Mouse (Mus musculus) retina, postnatal 1 day (tissue): Measurements from ENCODE around the gene Izumo1.
A peak's percentile ranks its signal among the peaks of the same experiment; 100 is the strongest.

Source experiments
- DNase-seq: peaks from one replicate; pipeline ENCODE4 v3.0.0-alpha.2; 2012

Izumo1 gene

DNA sequence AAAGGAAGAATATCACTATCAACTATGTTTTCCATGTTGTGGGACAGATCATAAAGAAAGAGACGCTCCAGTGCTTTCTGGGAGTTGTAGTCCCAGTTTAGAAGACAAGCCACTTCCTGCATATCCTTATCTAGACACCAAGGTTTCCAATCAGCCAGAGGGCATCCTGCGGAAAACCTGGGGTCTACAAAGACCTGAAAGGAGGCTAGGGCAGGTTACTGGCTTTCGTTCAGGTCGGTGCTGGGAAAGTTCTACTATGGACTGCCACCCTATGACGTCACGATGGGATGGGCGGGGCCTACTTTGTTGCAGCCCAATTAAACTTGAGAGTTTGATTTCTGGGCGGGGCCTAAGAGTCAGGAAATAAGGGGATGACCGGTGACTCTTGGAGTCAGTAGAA lies at the start of gene Izumo1:
Gene Izumo1 (plus strand): TSS at position 369 of the 400 bp plus-strand sequence.
- no peak for DNase-seq

DNA sequence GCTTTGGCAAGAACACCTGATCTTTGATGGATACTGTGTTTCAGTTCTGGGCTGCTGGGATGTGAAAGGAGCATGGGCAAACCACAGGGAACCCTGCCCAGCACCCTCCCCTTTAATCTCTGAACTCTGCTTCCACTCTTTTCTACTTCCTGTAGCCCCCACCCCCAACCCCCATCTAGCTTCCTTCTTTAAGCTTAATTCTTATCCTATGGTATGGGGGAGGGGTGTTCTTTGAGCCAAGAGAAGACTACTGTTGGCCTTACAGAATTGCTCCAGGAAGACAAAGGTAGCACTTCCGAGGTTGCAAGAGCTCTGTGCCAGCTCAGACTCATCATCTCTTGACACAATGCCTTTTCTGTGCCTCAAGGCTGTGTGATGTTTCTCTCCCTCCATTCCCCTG lies 49.6 kb upstream of the Izumo1 start:
- DNase-seq, result no peak

DNA sequence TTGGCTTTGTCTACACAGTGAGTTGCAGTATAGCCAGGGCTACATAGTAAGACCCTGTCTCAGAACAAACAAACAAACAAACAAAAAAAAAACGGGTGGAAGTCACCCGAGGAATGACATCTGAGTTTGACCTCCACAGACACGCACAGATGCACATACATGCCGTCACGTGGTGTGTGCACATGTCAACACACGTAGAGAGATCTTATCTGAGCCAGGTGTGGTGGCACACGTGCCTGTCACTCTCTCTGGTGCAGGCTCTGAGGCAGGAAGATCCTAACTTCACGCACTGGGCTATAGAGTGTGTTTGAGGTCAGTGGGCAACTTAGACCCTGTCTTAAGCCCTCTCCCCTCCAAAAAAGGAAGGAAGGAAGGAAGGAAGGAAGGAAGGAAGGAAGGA lies 47.7 kb upstream of the Izumo1 start:
- no peak for DNase-seq

DNA sequence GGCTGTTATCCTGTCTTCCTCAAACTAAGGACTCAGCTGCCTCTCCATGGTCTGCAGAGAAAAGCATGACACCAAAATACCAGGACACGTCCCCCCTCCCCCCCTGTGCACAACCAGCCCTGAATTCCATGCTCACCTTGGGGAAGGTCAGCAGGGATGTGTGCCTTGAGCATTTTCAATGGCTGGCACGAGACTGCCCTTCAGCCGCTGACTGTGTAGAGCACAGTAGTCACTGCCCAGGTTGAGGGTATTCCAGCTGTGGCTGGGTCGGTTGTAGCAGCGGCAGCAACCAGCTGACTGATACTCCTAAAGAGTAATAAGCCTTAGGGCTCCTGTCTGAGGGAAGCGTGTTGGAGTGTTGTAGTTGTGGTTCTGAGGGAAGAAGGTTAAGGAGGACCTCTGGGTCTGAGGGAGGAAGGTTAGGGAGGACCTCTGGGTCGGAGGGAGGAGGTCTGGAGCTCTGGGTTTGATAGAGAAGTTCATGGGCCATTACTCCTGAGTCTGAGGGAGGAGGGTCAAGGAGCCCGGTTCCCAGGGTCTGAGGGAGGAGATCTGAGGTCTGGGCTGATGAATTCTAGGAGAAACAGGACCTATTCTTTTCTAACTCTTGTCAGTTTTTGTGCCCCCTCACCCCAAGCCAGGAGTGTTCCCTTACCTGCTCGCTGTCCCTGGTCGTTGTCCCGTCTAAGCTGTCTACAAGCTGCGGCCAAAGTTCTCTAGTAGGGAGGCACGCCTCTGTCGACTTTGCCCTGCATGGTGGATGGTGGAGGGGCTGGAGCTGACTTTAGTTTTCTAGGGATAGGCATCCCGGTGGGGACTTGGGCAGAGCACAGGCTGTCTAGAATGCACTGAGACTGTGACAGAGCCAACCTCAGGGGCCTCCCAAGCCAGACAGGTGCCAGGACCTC lies 46.9 kb upstream of the Izumo1 start:
- no peak for DNase-seq

DNA sequence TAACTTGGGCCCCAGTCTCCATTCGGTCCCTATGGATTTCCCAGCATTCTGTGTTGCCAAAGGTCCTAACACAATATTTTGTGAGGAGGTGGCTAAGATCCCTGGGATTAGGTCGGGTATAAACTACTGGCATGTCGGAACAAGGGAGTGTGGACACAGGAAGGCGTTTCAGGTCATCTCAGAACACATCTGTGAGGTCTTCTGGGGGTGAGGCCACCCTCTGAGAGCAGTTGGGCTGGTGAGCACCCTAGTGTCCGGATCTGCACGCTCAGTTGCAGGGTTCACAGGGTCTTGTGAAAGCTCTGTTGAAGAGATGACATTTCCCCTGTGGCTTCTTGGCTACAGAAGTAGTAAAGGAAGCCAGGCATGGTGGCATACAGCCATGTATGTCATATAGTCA lies 35.7 kb upstream of the Izumo1 start:
- DNase-seq, result no peak

DNA sequence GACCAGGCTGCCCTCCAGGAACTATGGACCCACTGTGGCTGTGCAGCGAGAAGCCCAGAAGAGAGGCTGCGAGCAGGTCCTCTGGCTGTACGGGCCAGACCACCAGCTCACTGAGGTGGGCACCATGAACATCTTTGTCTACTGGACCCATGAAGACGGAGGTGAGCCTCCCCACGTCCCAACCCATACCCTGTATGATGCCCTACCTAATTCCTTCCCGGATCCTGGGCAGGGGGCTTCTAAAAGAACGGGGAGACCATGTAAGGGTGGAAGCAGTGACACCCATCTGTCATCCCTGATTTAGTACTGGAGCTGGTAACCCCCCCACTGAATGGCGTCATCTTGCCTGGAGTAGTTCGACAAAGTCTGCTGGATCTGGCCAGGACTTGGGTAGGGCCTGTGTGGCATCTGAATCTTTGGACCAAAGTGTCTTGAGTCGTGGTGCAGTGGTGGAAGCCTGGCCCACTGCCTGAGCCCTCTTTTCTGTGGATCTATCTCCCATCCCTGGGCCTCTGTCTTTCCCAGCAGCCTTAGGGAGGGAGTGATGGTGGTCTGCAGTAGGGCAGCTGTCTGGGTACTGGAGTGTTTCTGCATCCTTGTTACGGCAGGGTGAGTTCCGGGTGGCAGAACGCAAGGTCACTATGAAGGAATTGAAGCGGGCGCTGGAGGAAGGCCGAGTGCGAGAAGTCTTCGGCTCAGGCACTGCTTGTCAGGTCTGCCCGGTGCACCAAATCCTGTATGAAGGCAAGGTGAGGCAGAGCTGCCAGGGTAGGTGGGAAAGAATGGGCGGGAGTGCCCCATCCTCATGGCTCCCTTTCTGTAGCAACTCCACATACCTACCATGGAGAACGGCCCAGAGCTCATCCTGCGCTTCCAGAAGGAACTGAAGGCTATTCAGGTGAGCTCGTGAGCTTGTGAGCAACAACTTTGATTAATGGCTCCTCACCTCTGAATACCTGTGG lies 33.7 kb upstream of the Izumo1 start:
- no peak for DNase-seq

DNA sequence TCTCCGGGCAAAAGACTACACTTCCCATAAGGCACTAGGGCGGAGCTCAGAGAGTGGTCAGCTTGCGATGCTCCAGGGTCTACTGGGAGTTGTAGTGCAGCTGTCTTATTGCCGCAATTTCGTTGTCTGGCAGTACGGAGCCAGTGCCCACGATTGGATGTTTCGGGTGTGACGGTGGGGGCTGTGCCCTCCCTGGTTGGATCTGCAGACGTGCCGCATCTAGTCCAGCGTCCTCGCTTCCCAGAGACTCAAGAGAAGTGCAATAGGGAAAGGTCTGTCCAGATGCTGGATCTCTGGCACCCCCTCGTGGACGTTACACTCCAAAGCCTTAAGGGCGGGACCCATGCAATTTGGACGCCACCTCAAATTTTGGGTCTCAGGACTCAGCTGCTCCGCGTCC lies 32.4 kb upstream of the Izumo1 start:
- peak; percentile 98 for DNase-seq

DNA sequence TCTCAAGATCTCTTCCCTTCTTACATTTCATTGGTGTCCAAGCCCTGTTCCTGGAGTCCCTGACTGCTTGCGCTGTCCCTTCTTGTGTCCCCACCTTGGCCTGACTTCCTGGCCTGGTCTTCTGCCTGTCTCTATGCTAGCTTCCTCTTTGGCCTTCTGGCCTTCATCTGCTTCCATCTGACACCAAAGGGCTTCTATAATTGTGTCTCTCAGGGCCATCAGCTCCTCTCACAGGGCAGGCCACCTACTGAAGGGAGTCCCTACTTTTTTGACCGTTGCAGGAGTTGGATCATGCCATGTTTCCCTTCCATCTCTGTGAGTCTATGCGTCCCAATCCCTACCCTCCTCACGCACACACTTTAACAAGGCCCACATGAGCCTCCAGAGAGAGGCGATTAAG lies 31.7 kb upstream of the Izumo1 start:
- no peak for DNase-seq

DNA sequence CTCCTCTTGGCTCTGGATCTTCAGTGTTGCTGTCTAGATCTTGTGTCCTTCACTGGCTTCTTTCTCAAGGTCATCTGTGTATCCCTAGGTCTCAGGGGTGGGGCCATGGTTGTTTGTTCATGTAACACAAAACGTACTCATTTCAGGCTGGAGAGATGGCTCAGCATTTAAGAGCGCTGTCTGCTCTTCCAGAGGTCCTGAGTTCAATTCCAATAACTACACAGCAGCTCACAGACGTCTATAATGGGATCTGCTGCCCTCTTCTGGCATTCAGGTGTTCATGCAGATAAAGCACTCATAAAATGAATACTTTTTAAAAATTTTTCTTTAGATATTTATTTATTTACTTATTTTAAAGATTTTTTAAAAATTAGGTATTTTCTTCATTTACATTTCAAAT lies 30.7 kb upstream of the Izumo1 start:
- DNase-seq, result peak; percentile 25

DNA sequence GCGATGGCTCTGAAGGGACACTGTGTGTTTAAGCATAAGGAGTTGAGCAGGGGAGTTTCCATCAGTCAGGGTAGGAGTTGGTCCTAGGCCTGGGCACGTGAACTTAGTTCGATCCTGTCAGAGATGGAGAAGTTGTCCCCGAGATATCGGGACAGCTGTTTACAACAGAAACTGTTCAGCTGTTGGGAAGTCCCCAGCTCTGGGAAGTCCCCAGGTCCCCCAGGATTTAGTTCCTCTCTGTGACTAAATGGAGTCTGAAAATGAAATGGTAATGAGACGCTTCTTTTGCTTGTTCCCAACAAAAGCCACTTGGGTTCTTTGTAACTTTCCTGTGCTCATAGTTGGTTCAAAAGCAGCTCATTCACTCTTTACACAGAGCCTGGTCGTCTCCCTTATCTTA lies 29.7 kb upstream of the Izumo1 start:
- DNase-seq, result no peak

DNA sequence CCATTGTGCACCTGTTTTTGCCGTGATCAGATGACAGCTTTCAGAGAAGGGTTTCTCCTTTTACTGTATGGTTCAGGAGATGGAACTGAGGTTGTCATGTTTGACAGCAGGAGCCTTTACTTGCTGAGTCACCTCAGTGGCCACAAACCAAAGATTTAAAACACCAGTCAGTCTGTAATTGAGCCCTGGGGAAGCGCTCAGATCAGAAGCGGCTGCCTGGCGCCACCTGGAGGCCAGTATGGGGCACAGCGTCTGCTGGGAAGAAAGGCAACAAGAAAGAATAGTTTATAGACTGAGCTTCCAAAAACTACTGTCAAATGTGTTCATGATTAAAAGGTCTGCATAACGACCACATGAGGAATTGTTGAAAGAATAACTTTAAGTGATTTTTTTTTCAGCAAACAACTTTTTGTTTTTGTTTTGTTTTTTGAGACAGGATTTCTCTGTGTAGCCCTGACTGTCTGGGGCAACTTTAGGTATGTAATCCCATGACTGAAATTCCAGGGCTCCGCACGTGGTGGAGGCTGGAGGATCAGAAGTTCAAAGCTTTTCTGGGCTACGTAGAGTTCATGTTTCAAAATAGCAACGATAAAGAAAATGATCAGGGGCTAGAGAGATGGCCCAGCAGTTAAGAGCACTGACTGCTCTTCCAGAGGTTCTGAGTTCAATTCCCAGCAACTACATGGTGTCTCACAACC lies 28.3 kb upstream of the Izumo1 start:
- DNase-seq, result peak; percentile 76

DNA sequence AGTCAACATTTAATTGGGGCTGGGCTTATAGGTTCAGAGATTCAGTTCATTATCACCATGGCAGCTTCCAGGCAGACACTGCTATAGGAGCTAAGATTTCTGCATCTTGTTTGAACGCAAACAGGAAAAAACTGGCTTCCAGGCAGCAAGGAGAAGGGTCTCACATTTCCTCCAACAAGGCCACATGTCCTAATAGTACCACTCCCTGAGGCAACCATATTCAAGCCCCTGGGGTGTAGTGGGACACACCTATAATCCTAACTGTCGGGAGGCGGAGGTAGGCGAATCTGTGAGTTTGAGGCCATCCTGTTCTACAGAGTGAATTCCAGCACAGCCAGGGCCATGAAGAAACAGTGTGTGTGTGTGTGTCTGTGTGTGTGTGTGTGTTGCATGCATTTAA lies 26.4 kb upstream of the Izumo1 start:
- DNase-seq, result no peak

DNA sequence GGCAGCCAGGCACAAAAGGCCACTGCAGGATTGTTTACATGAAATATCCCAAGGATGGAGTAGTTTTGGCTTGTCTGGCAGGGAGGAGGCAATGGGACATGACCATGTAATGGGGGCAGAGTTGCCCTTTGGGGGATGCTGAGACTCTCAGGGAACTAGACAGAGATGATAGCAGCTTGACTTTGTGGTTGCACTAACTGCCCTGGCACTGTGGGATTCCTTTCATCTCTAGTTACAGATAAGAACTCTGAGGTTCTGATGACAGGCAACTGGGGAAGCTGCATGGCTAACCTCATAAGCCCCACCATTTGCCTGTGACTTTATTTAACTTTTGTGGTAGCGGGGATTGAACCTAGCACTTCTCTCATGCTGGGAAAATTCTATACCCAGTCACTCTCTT lies 25.5 kb upstream of the Izumo1 start:
- DNase-seq, result no peak

DNA sequence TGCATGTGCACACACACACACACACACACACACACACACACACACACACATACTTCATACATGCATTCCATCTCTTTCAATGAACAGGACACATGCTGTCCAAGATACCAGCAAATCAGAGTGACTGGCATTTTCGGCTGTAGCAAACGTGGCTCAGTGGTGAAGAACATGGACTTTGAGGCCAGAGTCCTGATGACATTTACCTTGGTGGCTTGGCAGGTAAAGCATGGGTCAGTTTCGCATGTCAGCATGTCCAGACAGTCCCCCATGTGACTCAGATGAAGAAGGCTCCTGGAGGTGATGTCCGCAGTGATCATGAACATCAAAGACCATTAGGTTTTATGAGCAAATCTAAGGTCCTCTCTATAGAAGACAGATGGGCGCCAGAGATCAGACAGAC lies 24.6 kb upstream of the Izumo1 start:
- no peak for DNase-seq

DNA sequence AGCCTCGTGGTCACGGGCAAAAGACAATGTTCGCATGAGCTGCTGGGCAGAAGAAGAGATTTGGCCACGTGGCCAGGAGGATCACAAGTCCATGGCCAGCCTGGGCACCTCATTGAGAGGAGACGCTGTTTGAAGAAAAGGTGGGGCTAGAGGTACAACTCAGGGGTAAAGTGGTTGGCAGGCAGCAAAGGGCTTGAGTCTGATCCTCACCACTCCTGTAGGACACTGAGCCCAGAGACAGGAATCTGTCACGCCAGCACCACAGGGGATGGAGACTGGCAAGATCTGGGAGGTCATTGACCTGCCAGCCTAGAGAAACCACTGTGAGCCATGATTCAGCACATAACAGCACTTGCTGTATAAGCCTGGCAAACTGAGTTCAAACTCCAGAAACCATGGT lies 24.1 kb upstream of the Izumo1 start:
- DNase-seq, result no peak

DNA sequence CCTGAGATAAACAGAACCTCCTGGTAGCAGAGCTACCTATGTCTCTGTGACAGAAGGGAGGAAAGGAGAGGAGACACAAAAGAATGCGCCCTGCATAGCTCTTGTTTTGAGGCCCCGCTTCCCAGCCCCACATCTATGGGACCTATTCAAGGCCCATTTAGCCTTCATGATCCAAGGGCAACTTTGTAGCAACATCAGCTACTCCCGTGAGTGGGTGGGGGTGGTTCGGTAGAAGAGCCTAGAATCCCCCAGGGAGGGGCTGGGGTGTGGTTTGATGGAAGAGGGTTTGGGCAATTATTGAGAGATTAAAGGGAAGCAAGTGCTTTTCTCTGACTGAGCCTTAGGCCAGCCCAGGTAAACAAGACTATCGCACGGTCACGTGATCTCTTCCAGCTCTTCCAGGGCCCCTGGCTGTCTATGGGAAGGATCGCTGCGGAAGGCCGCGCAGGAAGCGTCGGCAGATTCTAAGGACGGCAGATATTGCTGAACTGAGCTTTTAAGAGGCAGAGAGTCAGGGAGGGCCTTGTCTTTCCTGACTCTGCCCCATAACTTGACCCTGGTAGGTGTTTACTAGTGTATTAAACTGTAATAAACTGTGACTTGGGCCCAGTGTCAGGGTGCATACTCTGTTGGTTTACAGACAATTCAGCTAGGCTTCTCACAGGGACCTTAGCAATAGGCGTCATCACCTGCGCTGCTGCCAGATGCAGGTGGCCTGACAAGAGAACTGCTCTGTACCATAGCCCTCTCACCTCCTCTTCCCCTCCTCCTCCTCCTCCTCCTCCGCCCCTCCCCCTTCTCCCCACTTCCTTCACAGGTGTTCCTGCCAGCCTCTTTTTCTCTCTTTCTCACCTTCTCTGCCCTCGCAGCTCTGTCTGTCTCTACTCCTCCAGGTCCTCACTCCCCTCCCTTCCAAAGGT lies 22.4 kb upstream of the Izumo1 start:
- DNase-seq, result no peak

DNA sequence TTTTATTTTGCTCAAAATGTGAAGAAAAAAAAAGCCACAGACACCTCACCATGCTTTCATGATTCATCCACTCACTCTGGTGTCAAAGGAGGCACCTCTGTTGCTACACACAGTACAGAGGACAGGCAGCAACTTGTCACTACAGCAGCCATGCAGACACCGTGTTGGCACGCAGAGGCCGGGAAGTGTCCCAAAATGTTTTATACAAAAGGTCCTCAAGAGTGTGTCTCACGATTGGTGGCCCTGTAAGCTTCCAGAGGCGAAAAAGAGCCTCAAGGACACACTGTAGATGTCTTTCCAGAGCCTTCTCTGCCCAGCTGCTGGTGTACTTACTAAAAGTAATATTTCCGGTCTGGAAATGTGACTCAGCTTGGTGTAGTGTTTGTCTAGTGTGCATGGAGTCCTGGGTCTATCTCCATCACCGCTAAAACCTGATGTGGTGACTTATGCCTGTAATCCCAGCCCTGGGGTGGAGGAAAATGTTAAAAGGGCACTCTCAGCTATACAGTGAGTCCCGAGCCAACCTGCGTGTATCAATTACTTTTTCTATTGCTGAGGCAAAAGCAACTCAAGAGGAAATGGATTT lies 15.8 kb upstream of the Izumo1 start:
- DNase-seq, result no peak

DNA sequence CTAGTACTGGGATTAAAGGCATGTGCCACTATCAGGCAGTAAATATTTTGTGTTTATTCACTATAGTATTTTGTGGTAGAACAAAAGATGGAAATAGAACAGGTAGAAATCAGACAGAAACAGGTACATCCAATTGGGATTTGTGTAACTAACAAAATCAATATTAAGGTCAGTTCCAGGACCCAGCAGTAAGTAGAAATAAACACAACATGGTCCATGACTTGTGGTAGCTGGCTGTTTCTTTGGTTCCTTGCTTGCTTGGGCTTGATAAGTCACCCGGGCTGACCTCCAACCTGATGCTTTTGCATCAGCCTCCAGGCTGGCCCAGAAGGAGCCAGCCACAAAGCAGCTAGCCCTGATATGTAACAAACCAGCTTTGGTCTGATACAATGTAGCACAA lies 12.1 kb upstream of the Izumo1 start:
- no peak for DNase-seq

DNA sequence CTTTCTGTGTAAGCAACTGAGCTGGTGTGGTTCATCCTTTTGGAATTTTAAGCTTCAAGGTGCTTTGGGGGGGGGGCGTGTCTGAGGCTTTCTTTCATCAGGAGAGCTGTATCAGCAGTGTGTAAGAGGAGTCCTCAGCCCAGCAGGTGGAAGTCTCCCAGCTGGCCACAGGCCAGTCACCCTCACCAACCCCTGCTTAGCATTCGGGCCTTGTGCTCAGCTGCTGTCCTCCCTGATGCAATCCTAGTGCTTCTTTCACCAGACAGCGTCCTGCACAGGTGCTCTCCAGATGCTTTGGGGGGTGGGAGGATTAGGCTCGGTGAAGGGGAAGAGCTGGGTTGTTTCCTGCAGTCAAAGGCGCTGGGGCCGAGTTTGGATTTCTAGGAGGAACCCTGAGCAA lies 5.3 kb upstream of the Izumo1 start:
- no peak for DNase-seq

DNA sequence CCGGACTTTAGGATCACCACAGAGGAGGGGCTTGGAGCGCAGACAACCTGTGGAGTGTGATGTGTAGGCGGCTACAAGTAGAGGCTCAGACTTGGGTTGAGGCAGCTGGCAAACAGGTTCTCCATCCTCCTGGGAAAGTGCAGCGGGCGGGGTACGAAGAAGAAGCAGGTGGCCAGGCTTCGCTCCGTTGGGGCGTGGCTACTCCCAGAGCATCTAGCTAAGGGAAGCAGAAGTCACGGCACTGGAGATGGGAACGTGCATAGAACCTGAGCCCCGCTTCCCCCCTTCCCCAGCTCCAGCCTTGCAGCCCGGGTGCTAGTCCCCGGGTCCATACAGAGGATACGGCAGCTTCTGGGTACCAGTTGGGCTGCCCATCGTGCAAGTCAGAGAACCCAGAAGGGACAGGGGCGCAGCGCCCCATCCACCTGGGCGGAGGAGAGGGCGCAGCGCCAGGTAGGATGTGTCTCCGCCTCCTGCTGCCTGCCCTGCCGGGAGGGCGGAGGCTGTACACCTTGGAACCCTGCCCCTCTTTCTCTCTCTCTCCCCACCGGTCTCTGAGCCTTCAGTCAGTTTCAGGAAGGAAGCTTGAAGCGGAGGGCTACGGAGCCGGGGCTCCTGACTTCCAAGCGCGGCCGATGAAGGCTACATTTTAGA lies 4.4 kb upstream of the Izumo1 start, which contains the start of gene Fut1:
Gene Fut1 (plus strand): TSS at position 248 of the 654 bp plus-strand sequence.
- DNase-seq, result no peak

DNA sequence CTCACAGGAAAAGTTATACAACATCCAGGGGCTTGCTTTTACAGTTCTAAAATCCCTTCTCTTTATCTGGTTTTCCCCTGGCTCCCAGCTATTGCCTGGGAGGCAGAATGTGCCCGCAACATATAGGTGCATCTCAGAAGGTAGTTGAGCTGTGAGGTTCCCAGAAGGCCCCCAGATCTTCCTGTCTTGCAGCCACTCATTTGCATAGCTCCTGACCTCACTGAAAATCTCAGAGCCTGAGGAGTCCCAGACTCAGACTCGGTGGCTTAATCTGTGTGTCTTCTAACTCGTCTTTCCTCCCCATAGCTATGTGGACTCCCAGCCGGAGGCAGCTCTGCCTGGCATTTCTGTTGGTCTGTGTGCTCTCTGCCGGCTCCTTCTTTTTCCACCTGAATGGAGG lies 3.3 kb upstream of the Izumo1 start:
- DNase-seq, result no peak
